Mouse (Mus musculus) adipose tissue, adult 10 weeks (tissue): ENCODE results near the gene Exo5. TPM values are rescaled to one million over a fixed set of nuclear protein-coding genes. Genes with fewer than 3 reads are reported as not detected.

Source experiments
- polyA plus RNA-seq: library from polyadenylated mRNA; stranded (reverse); fragments of 350-450 nt; fragmentation: Illumina TruSeq; extraction: RNeasy Lipid Tissue Mini Kit (QIAGEN cat#74804); gene quantifications from one replicate; pipeline ENCODE4 v1.2.3, GENCODE M21; 2014; ENCODE audit warnings: low read depth, low replicate concordance

The Exo5 gene
- polyA plus RNA-seq = 10.9 TPM

GRCm38 (mm10) chr4:120924554-120925299 lies at the start of gene Exo5:
Gene Exo5, minus strand, starts transcription at chr4:120925017.

GRCm38 (mm10) chr4:120951428-120951973 lies 26.7 kb upstream of the Exo5 start, which contains the start of gene Zfp69:
Gene Zfp69, minus strand, starts transcription at chr4:120951699.

Other genes starting within 250 kb of the Exo5 start
- 5.2 TPM for gene Kcnq4, start 176.4 kb downstream of the Exo5 start, polyA plus RNA-seq
- 39.5 TPM for gene Nfyc, start 93.4 kb downstream of the Exo5 start, polyA plus RNA-seq
- gene Rims3, start 70.2 kb downstream of the Exo5 start, polyA plus RNA-seq = 0.20 TPM
- gene Zfp69, start 26.7 kb upstream of the Exo5 start, polyA plus RNA-seq = 1.1 TPM
- gene Smap2, start 92.2 kb upstream of the Exo5 start, polyA plus RNA-seq = 19.8 TPM
- 0.55 TPM for gene Col9a2, start 114.4 kb upstream of the Exo5 start, polyA plus RNA-seq
- 42.5 TPM for gene Zmpste24, start 173.2 kb upstream of the Exo5 start, polyA plus RNA-seq
- 6.2 TPM for gene Tmco2, start 184.2 kb upstream of the Exo5 start, polyA plus RNA-seq